8 mouse cellular contexts compared by ENCODE assay signal in genomic region chr7:44305686-44306085, GRCm38 (mm10). TPM values are rescaled to one million over a fixed set of nuclear protein-coding genes. Genes with fewer than 3 reads are reported as not detected.
DNase-seq lines count a peak whose midpoint lies in the region; ATAC-seq lines count a peak whose summit lies in the region.

No protein-coding gene starts in this region.

- ATAC-seq in lung, embryonic 16.5 days (ENCODE audit: low read depth): no peak; the same call in 1 of the 2 replicates
- no peak for ATAC-seq in intestine, embryonic 15.5 days
- ATAC-seq in neural tube, embryonic 14.5 days (ENCODE audit: low read depth): no peak; the same call in 1 of the 2 replicates

- H3K4me1 ChIP-seq in lung, embryonic 16.5 days (replicated peaks; ENCODE audit: control insufficient read depth, insufficient read depth, low read length): peaks cover 17% of the 10 kb centered on the region
- peaks cover 22% of the 10 kb centered on the region for H3K4me1 ChIP-seq in intestine, embryonic 15.5 days (replicated peaks)
- peaks cover 8% of the 10 kb centered on the region; the same call in 1 of the 2 replicates for H3K4me1 ChIP-seq in neural tube, embryonic 14.5 days (ENCODE audit: control insufficient read depth, insufficient read depth, low read length)

- H3K4me2 ChIP-seq in lung, embryonic 16.5 days (ENCODE audit: low read depth, low read length): peak overlapping the region; percentile 78
- peak overlapping the region; percentile 79 for H3K4me2 ChIP-seq in intestine, embryonic 15.5 days (replicated peaks)
- peak overlapping the region; percentile 84 for H3K4me2 ChIP-seq in neural tube, embryonic 14.5 days (ENCODE audit: low read depth, low read length)

- WGBS in lung, embryonic 16.5 days: 12% methylated on average over 16 of the region's 16 CpGs
- 12% methylated on average over 16 of the region's 16 CpGs for WGBS in intestine, embryonic 15.5 days
- 6% methylated on average over 16 of the region's 16 CpGs for WGBS in neural tube, embryonic 14.5 days

- peak; percentile 14 for DNase-seq in adrenal gland, postnatal 14 days
- no peak for DNase-seq in adrenal gland, postnatal 4 days (ENCODE audit: low spot score in 2 of 2)
- no peak for DNase-seq in lung, postnatal 36 days
- DNase-seq in right cerebral cortex, postnatal 14 days: no peak
- no peak for DNase-seq in adrenal gland, postnatal 36 days

- H3K27me3 ChIP-seq in lung, embryonic 16.5 days (ENCODE audit: control insufficient read depth, insufficient read depth, low read depth, low read length): peaks cover 9% of the 10 kb centered on the region
- H3K27me3 ChIP-seq in intestine, embryonic 15.5 days (replicated peaks): peaks cover 13% of the 10 kb centered on the region; the same call in 1 of the 2 replicates
- no peaks in the 10 kb centered on the region for H3K27me3 ChIP-seq in neural tube, embryonic 14.5 days (ENCODE audit: control insufficient read depth, insufficient read depth, low read length)

- H3K9ac ChIP-seq in lung, embryonic 16.5 days (ENCODE audit: low read length): no peak overlapping the region
- H3K9ac ChIP-seq in intestine, embryonic 15.5 days: no peak overlapping the region
- H3K9ac ChIP-seq in neural tube, embryonic 14.5 days (replicated peaks; ENCODE audit: low read depth, low read length): no peak overlapping the region

- H3K4me3 ChIP-seq in lung, embryonic 16.5 days (ENCODE audit: low read length): peak overlapping the region; percentile 76
- H3K4me3 ChIP-seq in intestine, embryonic 15.5 days (replicated peaks): peak overlapping the region; percentile 68
- peak overlapping the region; percentile 70; the same call in 1 of the 2 replicates for H3K4me3 ChIP-seq in neural tube, embryonic 14.5 days (ENCODE audit: low read depth, low read length)

- H3K9me3 ChIP-seq in lung, embryonic 16.5 days (ENCODE audit: control insufficient read depth, low read length): no peaks in the 10 kb centered on the region
- H3K9me3 ChIP-seq in intestine, embryonic 15.5 days: no peaks in the 10 kb centered on the region
- no peaks in the 10 kb centered on the region for H3K9me3 ChIP-seq in neural tube, embryonic 14.5 days (ENCODE audit: control insufficient read depth, low read length)

- no peaks in the 10 kb centered on the region for H3K36me3 ChIP-seq in lung, embryonic 16.5 days (ENCODE audit: control insufficient read depth, insufficient read depth, low read length)
- H3K36me3 ChIP-seq in intestine, embryonic 15.5 days: no peaks in the 10 kb centered on the region
- H3K36me3 ChIP-seq in neural tube, embryonic 14.5 days (ENCODE audit: control insufficient read depth, insufficient read depth, low read length): no peaks in the 10 kb centered on the region

- peak overlapping the region; percentile 88 for H3K27ac ChIP-seq in lung, embryonic 16.5 days (ENCODE audit: low read length)
- peak overlapping the region; percentile 39 for H3K27ac ChIP-seq in intestine, embryonic 15.5 days
- no peak overlapping the region for H3K27ac ChIP-seq in neural tube, embryonic 14.5 days (ENCODE audit: low read depth, low read length)

RNA-seq across cellular contexts. Expression of gene Clec11a, which starts 1.0 kb away (rescaled TPM):
- 3.4 and 3.6 TPM in 2 replicates for total RNA-seq in adrenal gland, postnatal 14 days (2021)
- total RNA-seq in adrenal gland, postnatal 4 days (2021): 1 to 10 TPM; 6.0 to 7.1 TPM
- 3.0 and 3.2 TPM in 2 replicates for polyA plus RNA-seq in lung, embryonic 16.5 days (2015; fragmentation: Nextera tagmentation; extraction: Ambion mirVana)
- polyA plus RNA-seq in intestine, embryonic 15.5 days (2015; fragmentation: Nextera tagmentation; extraction: Ambion mirVana): 7.2 and 8.0 TPM in 2 replicates
- polyA plus RNA-seq in neural tube, embryonic 14.5 days (2014; fragmentation: Nextera tagmentation; extraction: Ambion mirVana): 2.8 and 4.6 TPM in 2 replicates
- 1 to 10 TPM; 4.1 TPM for total RNA-seq in adrenal gland, postnatal 36 days (2021)

RNA-seq across cellular contexts. Expression of gene Shank1, which starts 4.4 kb away (rescaled TPM):
- total RNA-seq in adrenal gland, postnatal 14 days (2021): 7.6 and 8.0 TPM in 2 replicates
- 10 to 100 TPM; 12.0 to 16.9 TPM for total RNA-seq in adrenal gland, postnatal 4 days (2021)
- polyA plus RNA-seq in lung, embryonic 16.5 days (2015; fragmentation: Nextera tagmentation; extraction: Ambion mirVana): 0.96 and 1.1 TPM in 2 replicates
- 1.7 and 1.9 TPM in 2 replicates for polyA plus RNA-seq in intestine, embryonic 15.5 days (2015; fragmentation: Nextera tagmentation; extraction: Ambion mirVana)
- 39.9 and 62.7 TPM in 2 replicates for polyA plus RNA-seq in neural tube, embryonic 14.5 days (2014; fragmentation: Nextera tagmentation; extraction: Ambion mirVana)
- 1 to 10 TPM; 5.2 to 6.7 TPM for total RNA-seq in adrenal gland, postnatal 36 days (2021)

RNA-seq across cellular contexts. Expression of gene Gm15517, which starts 44.4 kb away (rescaled TPM):
- total RNA-seq in adrenal gland, postnatal 14 days (2021): not detected in 2 replicates
- total RNA-seq in adrenal gland, postnatal 4 days (2021): not detected
- polyA plus RNA-seq in lung, embryonic 16.5 days (2015; fragmentation: Nextera tagmentation; extraction: Ambion mirVana): not detected in 2 replicates
- polyA plus RNA-seq in intestine, embryonic 15.5 days (2015; fragmentation: Nextera tagmentation; extraction: Ambion mirVana): not detected in 2 replicates
- not detected in 2 replicates for polyA plus RNA-seq in neural tube, embryonic 14.5 days (2014; fragmentation: Nextera tagmentation; extraction: Ambion mirVana)
- not detected for total RNA-seq in adrenal gland, postnatal 36 days (2021)

RNA-seq across cellular contexts. Expression of gene Acp4, which starts 48.5 kb away (rescaled TPM):
- not detected in 2 replicates for total RNA-seq in adrenal gland, postnatal 14 days (2021)
- total RNA-seq in adrenal gland, postnatal 4 days (2021): not detected
- not detected in 2 replicates for polyA plus RNA-seq in lung, embryonic 16.5 days (2015; fragmentation: Nextera tagmentation; extraction: Ambion mirVana)
- polyA plus RNA-seq in intestine, embryonic 15.5 days (2015; fragmentation: Nextera tagmentation; extraction: Ambion mirVana): not detected in 2 replicates
- not detected in 2 replicates for polyA plus RNA-seq in neural tube, embryonic 14.5 days (2014; fragmentation: Nextera tagmentation; extraction: Ambion mirVana)
- not detected for total RNA-seq in adrenal gland, postnatal 36 days (2021)

RNA-seq across cellular contexts. Expression of gene 2410002F23Rik, which starts 59.2 kb away (rescaled TPM):
- 95.5 and 102 TPM in 2 replicates for total RNA-seq in adrenal gland, postnatal 14 days (2021)
- total RNA-seq in adrenal gland, postnatal 4 days (2021): 100 to 1,000 TPM; 210 to 226 TPM
- 113 and 123 TPM in 2 replicates for polyA plus RNA-seq in lung, embryonic 16.5 days (2015; fragmentation: Nextera tagmentation; extraction: Ambion mirVana)
- 124 and 127 TPM in 2 replicates for polyA plus RNA-seq in intestine, embryonic 15.5 days (2015; fragmentation: Nextera tagmentation; extraction: Ambion mirVana)
- polyA plus RNA-seq in neural tube, embryonic 14.5 days (2014; fragmentation: Nextera tagmentation; extraction: Ambion mirVana): 164 and 180 TPM in 2 replicates
- 100 to 1,000 TPM in 1 of 2 experiments, 10 to 100 TPM in 1; 99.6 to 120 TPM for total RNA-seq in adrenal gland, postnatal 36 days (2021)
